Mouse (Mus musculus) C2C12 (cell line): ENCODE measurements around the gene Gm20388.

ENCODE experiments used
- CEBPB ChIP-seq: IDR thresholded peaks from one replicate; pipeline ENCODE4 v1.6.1; 2011; ENCODE audit warnings: low read depth, mild to moderate bottlenecking, control low read depth, moderate library complexity
- CTCF ChIP-seq: IDR thresholded peaks from one replicate; pipeline ENCODE4 v1.5.1; 2011; ENCODE audit not compliant: control insufficient read depth, insufficient read depth, insufficient read length
- MAX ChIP-seq: IDR thresholded peaks from one replicate; pipeline ENCODE4 v1.6.1; 2011; ENCODE audit warnings: mild to moderate bottlenecking, control low read depth
- MYOD1 ChIP-seq: IDR thresholded peaks from one replicate; pipeline ENCODE4 v1.6.1; 2011; ENCODE audit warnings: low read depth; ENCODE audit not compliant: control insufficient read depth, insufficient read length
- MYOG ChIP-seq: IDR thresholded peaks from one replicate; pipeline ENCODE4 v1.6.1; 2011; ENCODE audit not compliant: control insufficient read depth, insufficient read length; ENCODE audit errors: extremely low read depth
- USF1 ChIP-seq: IDR thresholded peaks from one replicate; pipeline ENCODE4 v1.6.1; 2011; ENCODE audit warnings: low read depth, mild to moderate bottlenecking, control low read depth, moderate library complexity

DNA sequence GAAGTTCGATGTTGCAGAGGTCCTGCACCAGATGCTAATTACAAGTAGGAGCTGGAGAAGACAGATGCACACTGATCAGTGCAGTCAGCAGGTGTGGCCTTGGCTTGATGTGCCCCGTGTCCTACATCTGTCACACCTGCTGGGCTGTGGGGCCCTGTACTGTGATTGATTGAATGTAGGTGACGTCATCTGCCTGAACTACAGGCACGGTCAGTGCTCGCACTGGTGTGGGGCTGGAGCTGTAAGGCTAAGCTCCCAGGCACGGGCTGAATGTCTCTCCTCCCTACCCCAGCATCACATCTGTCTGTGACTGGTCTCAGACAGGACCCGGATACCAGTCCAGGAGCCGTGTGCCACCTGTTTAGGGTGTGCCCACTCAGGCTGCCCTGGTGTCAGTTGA, 3870.6 kb downstream of the Gm20388 start:
- TF ChIP-seq MAX (no peak), CTCF (no peak), USF1 (no peak), CEBPB (no peak), MYOD1 (no peak), MYOG (no peak)
